Mouse (Mus musculus) embryonic facial prominence, embryonic 13.5 days (tissue): Measurements from ENCODE around the gene Eif3d. TPM values are rescaled to one million over a fixed set of nuclear protein-coding genes. Genes with fewer than 3 reads are reported as not detected.
"Not testable (repeated sequence)": the region's sequence is repeated elsewhere in the genome, so short reads cannot be mapped to it uniquely, and the experiment has no call there.

Source experiments
- ATAC-seq: fragments of 200-750 bp; cut with Nextera tagmentation; 2 replicates; pipeline ENCODE4 v1.8.0; 2017; ENCODE audit warnings: low read depth; ENCODE audit not compliant: insufficient number of reproducible peaks, insufficient read depth, low FRiP score, low TSS enrichment
- H3K27ac ChIP-seq: fragments of 300-500 bp; sonication (generic); 2 replicates; pipeline ENCODE4 v1.5.1; 2015; ENCODE audit warnings: moderate library complexity, mild to moderate bottlenecking, inconsistent platforms
- H3K27me3 ChIP-seq: fragments of 300-500 bp; sonication (generic); 2 replicates; pipeline ENCODE4 v1.6.1; 2015; ENCODE audit warnings: mild to moderate bottlenecking, inconsistent platforms
- H3K36me3 ChIP-seq: fragments of 300-500 bp; sonication (generic); 2 replicates; pipeline ENCODE4 v1.6.1; 2015; ENCODE audit warnings: mild to moderate bottlenecking, inconsistent platforms
- H3K4me1 ChIP-seq: fragments of 300-500 bp; sonication (generic); 2 replicates; pipeline ENCODE4 v1.6.1; 2015; ENCODE audit warnings: inconsistent platforms
- H3K4me2 ChIP-seq: fragments of 300-500 bp; sonication (generic); 2 replicates; pipeline ENCODE4 v1.6.1; 2015; ENCODE audit warnings: moderate library complexity, mild to moderate bottlenecking, inconsistent platforms
- H3K4me3 ChIP-seq: fragments of 300-500 bp; sonication (generic); 2 replicates; pipeline ENCODE4 v1.5.1; 2015; ENCODE audit warnings: mild to moderate bottlenecking, inconsistent platforms
- H3K9ac ChIP-seq: fragments of 300-500 bp; sonication (generic); 2 replicates; pipeline ENCODE4 v1.6.1; 2015; ENCODE audit warnings: mild to moderate bottlenecking, inconsistent platforms
- H3K9me3 ChIP-seq: fragments of 300-500 bp; sonication (generic); 2 replicates; pipeline ENCODE4 v1.6.1; 2016; ENCODE audit warnings: inconsistent platforms
- WGBS: fragments of 180-500 bp; shearing (Covaris S2); methylation state at CpG from one replicate; pipeline ENCODE4 v1.1.7; 2015; ENCODE audit warnings: mixed read lengths; 5-methylcytosine and 5-hydroxymethylcytosine counted together
- polyA plus RNA-seq: library from polyadenylated mRNA; unstranded; fragments of >200 nt; fragmentation: Nextera tagmentation; extraction: Ambion mirVana; gene quantifications from 2 replicates; pipeline ENCODE4 v1.2.1, GENCODE M21; 2015

Eif3d gene
- 196 and 204 TPM in 2 replicates for polyA plus RNA-seq

- ATAC-seq = peak; percentile 71
- Histone ChIP-seq H3K9me3 (no peaks in the 10 kb centered on the region), H3K27ac (peak within 1 kb of the TSS; percentile 98), H3K9ac (peak within 1 kb of the TSS; percentile 95), H3K4me1 (peaks cover 19% of the 10 kb centered on the region), H3K4me3 (peak within 1 kb of the TSS; percentile 89), H3K27me3 (no peaks in the 10 kb centered on the region), H3K4me2 (peak within 1 kb of the TSS; percentile 85), H3K36me3 (peaks cover 32% of the 10 kb centered on the region)
- whole genome bisulfite sequencing = under 1% methylated on average over 72 of the region's 72 CpGs
Observed at GRCm38 (mm10) chr15:77970470-77971292, at the start of gene Eif3d. TSS of gene Eif3d (minus strand) at chr15:77970813.

- no peaks in the 10 kb centered on the region for H3K4me1 ChIP-seq
- ATAC-seq = no peak
- no peaks in the 10 kb centered on the region for H3K36me3 ChIP-seq
- H3K4me2 ChIP-seq = no peak overlapping the region
- H3K27ac ChIP-seq = no peak overlapping the region
- H3K9me3 ChIP-seq = no peaks in the 10 kb centered on the region
- WGBS = 95% methylated on average over 1 of the region's 1 CpGs
- no peak overlapping the region for H3K9ac ChIP-seq
- H3K4me3 ChIP-seq = no peak overlapping the region
- no peaks in the 10 kb centered on the region; the same call in 1 of the 2 replicates for H3K27me3 ChIP-seq
Observed at GRCm38 (mm10) chr15:78014046-78014445, 43.4 kb upstream of the Eif3d start.

- ATAC-seq, H3K9ac ChIP-seq, H3K4me2 ChIP-seq, H3K36me3 ChIP-seq, H3K4me1 ChIP-seq, H3K27me3 ChIP-seq, H3K4me3 ChIP-seq, H3K9me3 ChIP-seq, H3K27ac ChIP-seq: not testable (repeated sequence)
- 93% methylated on average over 8 of the region's 8 CpGs for WGBS
Observed at GRCm38 (mm10) chr15:78008206-78008605, 37.6 kb upstream of the Eif3d start.

GRCm38 (mm10) chr15:78003929-78004328 is 33.3 kb upstream of the Eif3d start:
- Histone ChIP-seq H3K27me3 (no peaks in the 10 kb centered on the region), H3K9ac (no peak overlapping the region), H3K4me1 (no peaks in the 10 kb centered on the region), H3K27ac (no peak overlapping the region), H3K36me3 (no peaks in the 10 kb centered on the region), H3K4me2 (no peak overlapping the region), H3K9me3 (no peaks in the 10 kb centered on the region), H3K4me3 (no peak overlapping the region)
- no peak for ATAC-seq
- WGBS = 58% methylated on average over 9 of the region's 9 CpGs

- Histone ChIP-seq H3K9me3 (no peaks in the 10 kb centered on the region), H3K27me3 (no peaks in the 10 kb centered on the region), H3K9ac (no peak overlapping the region), H3K4me3 (no peak overlapping the region), H3K4me2 (no peak overlapping the region), H3K27ac (no peak overlapping the region), H3K4me1 (no peaks in the 10 kb centered on the region), H3K36me3 (no peaks in the 10 kb centered on the region)
- whole genome bisulfite sequencing = 18% methylated on average over 5 of the region's 5 CpGs
- ATAC-seq = no peak
Observed at GRCm38 (mm10) chr15:78001400-78001799, 30.8 kb upstream of the Eif3d start.

- no peak for ATAC-seq
- no peak overlapping the region for H3K4me3 ChIP-seq
- peaks cover 3% of the 10 kb centered on the region; the same call in 1 of the 2 replicates for H3K27me3 ChIP-seq
- H3K4me2 ChIP-seq = no peak overlapping the region
- H3K27ac ChIP-seq = no peak overlapping the region
- H3K9ac ChIP-seq = no peak overlapping the region
- no peaks in the 10 kb centered on the region for H3K9me3 ChIP-seq
- H3K4me1 ChIP-seq = no peaks in the 10 kb centered on the region
- H3K36me3 ChIP-seq = no peaks in the 10 kb centered on the region
- 67% methylated on average over 5 of the region's 5 CpGs for WGBS
Observed at GRCm38 (mm10) chr15:77988541-77988940, 17.9 kb upstream of the Eif3d start.

- no peak overlapping the region for H3K4me3 ChIP-seq
- H3K9me3 ChIP-seq = no peaks in the 10 kb centered on the region
- no peaks in the 10 kb centered on the region for H3K4me1 ChIP-seq
- H3K4me2 ChIP-seq = no peak overlapping the region
- H3K9ac ChIP-seq = no peak overlapping the region
- H3K36me3 ChIP-seq = no peaks in the 10 kb centered on the region
- 24% methylated on average over 3 of the region's 3 CpGs for WGBS
- H3K27me3 ChIP-seq = peaks cover 11% of the 10 kb centered on the region; the same call in 1 of the 2 replicates
- no peak overlapping the region for H3K27ac ChIP-seq
- ATAC-seq = no peak
Observed at GRCm38 (mm10) chr15:77983391-77983790, 12.8 kb upstream of the Eif3d start.

GRCm38 (mm10) chr15:77982195-77982939 is 11.8 kb upstream of the Eif3d start:
- no peaks in the 10 kb centered on the region for H3K36me3 ChIP-seq
- H3K27ac ChIP-seq = no peak overlapping the region
- 31% methylated on average over 18 of the region's 18 CpGs for WGBS
- no peak overlapping the region for H3K9ac ChIP-seq
- H3K27me3 ChIP-seq = peaks cover 11% of the 10 kb centered on the region; the same call in 1 of the 2 replicates
- H3K4me3 ChIP-seq = no peak overlapping the region
- H3K4me1 ChIP-seq = no peaks in the 10 kb centered on the region
- H3K9me3 ChIP-seq = no peaks in the 10 kb centered on the region
- H3K4me2 ChIP-seq = no peak overlapping the region
- ATAC-seq = no peak

- H3K9ac ChIP-seq = no peak overlapping the region
- H3K4me2 ChIP-seq = no peak overlapping the region
- no peaks in the 10 kb centered on the region for H3K36me3 ChIP-seq
- H3K27me3 ChIP-seq = peaks cover 11% of the 10 kb centered on the region; the same call in 1 of the 2 replicates
- H3K4me3 ChIP-seq = no peak overlapping the region
- 60% methylated on average over 5 of the region's 5 CpGs for WGBS
- H3K27ac ChIP-seq = no peak overlapping the region
- no peak for ATAC-seq
- H3K4me1 ChIP-seq = no peaks in the 10 kb centered on the region
- H3K9me3 ChIP-seq = no peaks in the 10 kb centered on the region
Observed at GRCm38 (mm10) chr15:77981181-77981680, 10.6 kb upstream of the Eif3d start.

GRCm38 (mm10) chr15:77979427-77979865 is 8.8 kb upstream of the Eif3d start:
- H3K4me1 ChIP-seq = no peaks in the 10 kb centered on the region
- 0 out of 2 replicates have a peak, but pooled peaks cover 8% of the 10 kb centered on the region for H3K27me3 ChIP-seq
- H3K9ac ChIP-seq = no peak overlapping the region
- H3K36me3 ChIP-seq = no peaks in the 10 kb centered on the region
- WGBS = 84% methylated on average over 10 of the region's 10 CpGs
- no peak for ATAC-seq
- no peak overlapping the region for H3K27ac ChIP-seq
- H3K9me3 ChIP-seq = no peaks in the 10 kb centered on the region
- no peak overlapping the region for H3K4me3 ChIP-seq
- H3K4me2 ChIP-seq = no peak overlapping the region

GRCm38 (mm10) chr15:77977663-77978062 is 7.0 kb upstream of the Eif3d start:
- no peak overlapping the region for H3K9ac ChIP-seq
- no peak overlapping the region for H3K4me2 ChIP-seq
- H3K4me3 ChIP-seq = no peak overlapping the region
- H3K9me3 ChIP-seq = no peaks in the 10 kb centered on the region
- H3K27ac ChIP-seq = no peak overlapping the region
- no peak for ATAC-seq
- H3K4me1 ChIP-seq = no peaks in the 10 kb centered on the region
- no peaks in the 10 kb centered on the region for H3K36me3 ChIP-seq
- 58% methylated on average over 3 of the region's 3 CpGs for WGBS
- 0 out of 2 replicates have a peak, but pooled peaks cover 8% of the 10 kb centered on the region for H3K27me3 ChIP-seq
